Mouse (Mus musculus): ENCODE measurements around the gene Gm13290. TPM values are rescaled to one million over a fixed set of nuclear protein-coding genes. Genes with fewer than 3 reads are reported as not detected.
A peak's percentile ranks its signal among the peaks of the same experiment; 100 is the strongest.
"Not testable (repeated sequence)": the region's sequence is repeated elsewhere in the genome, so short reads cannot be mapped to it uniquely, and the experiment has no call there.

Gene Gm13290
- polyA plus RNA-seq, 1 experiment from 2014 or later = not detected

DNA sequence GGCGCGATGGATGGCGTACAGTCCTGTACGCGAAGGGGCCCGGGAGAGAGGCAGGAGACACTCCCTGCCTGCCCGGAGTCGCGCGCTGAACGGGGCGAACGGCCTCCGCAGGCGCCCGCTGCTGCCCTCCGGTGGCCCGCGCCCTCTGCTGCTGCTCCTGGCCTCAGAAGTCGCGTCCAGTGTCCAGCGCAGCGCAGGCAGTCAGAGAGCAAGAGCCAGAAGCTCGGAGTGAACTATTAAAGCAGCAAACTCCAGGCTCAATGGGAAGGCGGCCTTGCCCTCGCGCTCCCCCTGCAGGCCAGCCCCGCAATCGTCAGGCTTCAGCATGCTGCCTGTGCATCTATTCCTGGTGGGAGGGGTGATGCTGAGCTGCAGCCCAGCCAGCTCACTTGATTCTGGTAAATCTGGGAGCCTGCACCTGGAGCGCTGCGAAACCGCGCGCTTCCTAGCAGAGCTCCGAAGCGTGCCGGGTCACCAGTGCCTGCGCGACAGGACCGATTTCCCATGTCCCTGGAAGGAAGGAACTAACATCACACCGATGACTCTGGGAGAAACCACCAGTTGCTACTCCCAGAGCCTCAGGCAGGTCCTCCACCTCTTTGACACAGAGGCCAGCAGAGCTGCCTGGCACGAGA is 10.1 kb upstream of the Gm13290 start:
- DNase-seq (ENCODE audit: low spot score) = peak; percentile 56
- 4% methylated on average over 23 of the region's 42 CpGs for WGBS

DNA sequence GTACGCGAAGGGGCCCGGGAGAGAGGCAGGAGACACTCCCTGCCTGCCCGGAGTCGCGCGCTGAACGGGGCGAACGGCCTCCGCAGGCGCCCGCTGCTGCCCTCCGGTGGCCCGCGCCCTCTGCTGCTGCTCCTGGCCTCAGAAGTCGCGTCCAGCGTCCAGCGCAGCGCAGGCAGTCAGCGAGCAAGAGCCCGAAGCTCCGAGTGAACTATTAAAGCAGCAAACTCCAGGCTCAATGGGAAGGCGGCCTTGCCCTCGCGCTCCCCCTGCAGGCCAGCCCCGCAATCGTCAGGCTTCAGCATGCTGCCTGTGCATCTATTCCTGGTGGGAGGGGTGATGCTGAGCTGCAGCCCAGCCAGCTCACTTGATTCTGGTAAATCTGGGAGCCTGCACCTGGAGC is 3.0 kb downstream of the Gm13290 start, which contains the start of gene Gm13289:
TSS of gene Gm13289 (plus strand) at position 301 of the 400 bp plus-strand sequence.
- H3K4me2 ChIP-seq (replicated peaks; ENCODE audit: low read depth, low read length); H3K36me3 ChIP-seq (ENCODE audit: control insufficient read depth, insufficient read depth, low read length); H3K27me3 ChIP-seq (ENCODE audit: control insufficient read depth, insufficient read depth, low read length); H3K4me3 ChIP-seq (ENCODE audit: low read depth, low read length); H3K27ac ChIP-seq (ENCODE audit: low read depth, low read length); DNase-seq (ENCODE audit: low spot score); ATAC-seq (ENCODE audit: low FRiP score); H3K9me3 ChIP-seq (ENCODE audit: control insufficient read depth, low read length); H3K4me1 ChIP-seq (replicated peaks; ENCODE audit: control insufficient read depth, insufficient read depth, low read length); H3K9ac ChIP-seq (ENCODE audit: low read depth, low read length): not testable (repeated sequence)
- no CpG with 5 or more reads among the region's 29 CpGs for WGBS

More for the DNA sequence above, 10.1 kb upstream of the Gm13290 start:
- H3K27me3 ChIP-seq (ENCODE audit: control insufficient read depth, insufficient read depth, low read length); H3K36me3 ChIP-seq (ENCODE audit: control insufficient read depth, insufficient read depth, low read length); H3K9me3 ChIP-seq (ENCODE audit: control insufficient read depth, low read length); ATAC-seq (ENCODE audit: low FRiP score); H3K27ac ChIP-seq (ENCODE audit: low read depth, low read length); H3K4me1 ChIP-seq (replicated peaks; ENCODE audit: control insufficient read depth, insufficient read depth, low read length); H3K9ac ChIP-seq (ENCODE audit: low read depth, low read length): not testable (repeated sequence)
- H3K4me2 ChIP-seq (replicated peaks; ENCODE audit: low read depth, low read length) = peak overlapping the region; percentile 39
- H3K4me3 ChIP-seq (ENCODE audit: low read depth, low read length) = peak overlapping the region; percentile 18; the same call in 1 of the 2 replicates

DNA sequence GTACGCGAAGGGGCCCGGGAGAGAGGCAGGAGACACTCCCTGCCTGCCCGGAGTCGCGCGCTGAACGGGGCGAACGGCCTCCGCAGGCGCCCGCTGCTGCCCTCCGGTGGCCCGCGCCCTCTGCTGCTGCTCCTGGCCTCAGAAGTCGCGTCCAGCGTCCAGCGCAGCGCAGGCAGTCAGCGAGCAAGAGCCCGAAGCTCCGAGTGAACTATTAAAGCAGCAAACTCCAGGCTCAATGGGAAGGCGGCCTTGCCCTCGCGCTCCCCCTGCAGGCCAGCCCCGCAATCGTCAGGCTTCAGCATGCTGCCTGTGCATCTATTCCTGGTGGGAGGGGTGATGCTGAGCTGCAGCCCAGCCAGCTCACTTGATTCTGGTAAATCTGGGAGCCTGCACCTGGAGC is 5.9 kb downstream of the Gm13290 start, which contains the start of gene Gm13272:
TSS of gene Gm13272 (plus strand) at position 301 of the 400 bp plus-strand sequence.
- no CpG with 5 or more reads among the region's 29 CpGs for WGBS
- not testable (repeated sequence) for H3K4me2 ChIP-seq (replicated peaks; ENCODE audit: low read depth, low read length); H3K4me3 ChIP-seq (ENCODE audit: low read depth, low read length); H3K9me3 ChIP-seq (ENCODE audit: control insufficient read depth, low read length); DNase-seq (ENCODE audit: low spot score); ATAC-seq (ENCODE audit: low FRiP score); H3K27me3 ChIP-seq (ENCODE audit: control insufficient read depth, insufficient read depth, low read length); H3K36me3 ChIP-seq (ENCODE audit: control insufficient read depth, insufficient read depth, low read length); H3K27ac ChIP-seq (ENCODE audit: low read depth, low read length); H3K4me1 ChIP-seq (replicated peaks; ENCODE audit: control insufficient read depth, insufficient read depth, low read length); H3K9ac ChIP-seq (ENCODE audit: low read depth, low read length)

DNA sequence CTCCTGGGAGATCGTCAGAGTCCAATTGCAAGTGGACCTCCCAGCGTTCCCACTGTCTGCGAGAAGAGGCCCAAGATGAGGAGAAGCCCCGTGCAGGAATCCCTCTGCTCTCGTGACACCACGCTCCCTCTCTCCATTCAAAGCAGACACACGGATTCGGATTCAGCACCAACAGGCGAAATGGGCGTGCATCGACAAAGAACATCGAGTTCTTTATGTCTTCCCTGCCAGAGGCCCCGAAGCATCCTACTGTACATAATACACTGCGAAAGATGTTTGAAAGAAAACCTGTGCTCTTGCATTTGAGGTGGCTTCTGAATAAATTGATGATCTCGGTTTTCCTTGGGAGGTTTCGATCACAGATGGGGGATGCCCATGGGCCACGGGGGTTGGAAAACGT is 6.7 kb downstream of the Gm13290 start:
- H3K9me3 ChIP-seq (ENCODE audit: control insufficient read depth, low read length); H3K4me3 ChIP-seq (ENCODE audit: low read depth, low read length); H3K27me3 ChIP-seq (ENCODE audit: control insufficient read depth, insufficient read depth, low read length); H3K27ac ChIP-seq (ENCODE audit: low read depth, low read length); ATAC-seq (ENCODE audit: low FRiP score); H3K4me2 ChIP-seq (replicated peaks; ENCODE audit: low read depth, low read length); DNase-seq (ENCODE audit: low spot score); H3K9ac ChIP-seq (ENCODE audit: low read depth, low read length); H3K36me3 ChIP-seq (ENCODE audit: control insufficient read depth, insufficient read depth, low read length); H3K4me1 ChIP-seq (replicated peaks; ENCODE audit: control insufficient read depth, insufficient read depth, low read length): not testable (repeated sequence)
- WGBS = 39% methylated on average over 15 of the region's 18 CpGs

DNA sequence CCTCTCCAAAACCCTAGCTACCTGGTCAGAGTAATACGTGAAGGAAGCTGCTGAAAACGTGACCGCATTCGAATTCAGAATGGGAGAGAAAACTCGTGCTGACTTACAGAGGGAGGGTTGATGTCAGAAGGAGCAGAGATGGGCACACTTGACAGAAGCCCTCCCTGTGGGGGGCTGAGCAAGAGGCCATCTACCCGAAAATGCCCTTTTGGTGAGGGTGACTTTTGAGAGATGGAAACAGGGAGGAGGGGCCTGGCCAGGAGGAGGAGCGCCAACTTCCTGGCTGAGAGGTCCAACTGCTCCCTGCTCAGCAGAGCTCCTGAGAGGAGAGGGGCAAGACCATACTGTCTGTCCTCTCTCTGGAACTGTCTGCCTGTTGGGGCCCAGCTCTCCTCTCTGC is 8.2 kb downstream of the Gm13290 start, which contains the start of gene Ifnz:
TSS of gene Ifnz (plus strand) at position 301 of the 400 bp plus-strand sequence.
- WGBS = 28% methylated on average over 4 of the region's 7 CpGs
- H3K27ac ChIP-seq (ENCODE audit: low read depth, low read length); DNase-seq (ENCODE audit: low spot score); H3K9ac ChIP-seq (ENCODE audit: low read depth, low read length); H3K27me3 ChIP-seq (ENCODE audit: control insufficient read depth, insufficient read depth, low read length); H3K4me1 ChIP-seq (replicated peaks; ENCODE audit: control insufficient read depth, insufficient read depth, low read length); H3K9me3 ChIP-seq (ENCODE audit: control insufficient read depth, low read length); H3K4me3 ChIP-seq (ENCODE audit: low read depth, low read length); H3K36me3 ChIP-seq (ENCODE audit: control insufficient read depth, insufficient read depth, low read length); ATAC-seq (ENCODE audit: low FRiP score): not testable (repeated sequence)
- H3K4me2 ChIP-seq (replicated peaks; ENCODE audit: low read depth, low read length) = peak within 1 kb of the TSS; percentile 28; the same call in 1 of the 2 replicates

DNA sequence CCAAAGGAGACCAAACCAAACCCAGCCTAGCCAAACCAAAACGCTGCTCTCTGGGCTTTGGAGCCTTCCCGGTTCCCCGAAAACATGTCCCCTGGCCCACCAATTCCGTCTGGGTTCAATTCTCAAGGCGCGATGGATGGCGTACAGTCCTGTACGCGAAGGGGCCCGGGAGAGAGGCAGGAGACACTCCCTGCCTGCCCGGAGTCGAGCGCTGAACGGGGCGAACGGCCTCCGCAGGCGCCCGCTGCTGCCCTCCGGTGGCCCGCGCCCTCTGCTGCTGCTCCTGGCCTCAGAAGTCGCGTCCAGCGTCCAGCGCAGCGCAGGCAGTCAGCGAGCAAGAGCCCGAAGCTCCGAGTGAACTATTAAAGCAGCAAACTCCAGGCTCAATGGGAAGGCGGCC is 8.7 kb downstream of the Gm13290 start:
- not testable (repeated sequence) for H3K4me3 ChIP-seq (ENCODE audit: low read depth, low read length); H3K4me1 ChIP-seq (replicated peaks; ENCODE audit: control insufficient read depth, insufficient read depth, low read length); H3K27ac ChIP-seq (ENCODE audit: low read depth, low read length); H3K9me3 ChIP-seq (ENCODE audit: control insufficient read depth, low read length); H3K36me3 ChIP-seq (ENCODE audit: control insufficient read depth, insufficient read depth, low read length); DNase-seq (ENCODE audit: low spot score); H3K27me3 ChIP-seq (ENCODE audit: control insufficient read depth, insufficient read depth, low read length); H3K9ac ChIP-seq (ENCODE audit: low read depth, low read length); ATAC-seq (ENCODE audit: low FRiP score)
- 0% methylated on average over 3 of the region's 31 CpGs for whole genome bisulfite sequencing
- peak overlapping the region; percentile 28; the same call in 1 of the 2 replicates for H3K4me2 ChIP-seq (replicated peaks; ENCODE audit: low read depth, low read length)

DNA sequence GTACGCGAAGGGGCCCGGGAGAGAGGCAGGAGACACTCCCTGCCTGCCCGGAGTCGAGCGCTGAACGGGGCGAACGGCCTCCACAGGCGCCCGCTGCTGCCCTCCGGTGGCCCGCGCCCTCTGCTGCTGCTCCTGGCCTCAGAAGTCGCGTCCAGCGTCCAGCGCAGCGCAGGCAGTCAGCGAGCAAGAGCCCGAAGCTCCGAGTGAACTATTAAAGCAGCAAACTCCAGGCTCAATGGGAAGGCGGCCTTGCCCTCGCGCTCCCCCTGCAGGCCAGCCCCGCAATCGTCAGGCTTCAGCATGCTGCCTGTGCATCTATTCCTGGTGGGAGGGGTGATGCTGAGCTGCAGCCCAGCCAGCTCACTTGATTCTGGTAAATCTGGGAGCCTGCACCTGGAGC is 11.8 kb downstream of the Gm13290 start, which contains the start of gene Gm13276:
TSS of gene Gm13276 (plus strand) at position 301 of the 400 bp plus-strand sequence.
- not testable (repeated sequence) for DNase-seq (ENCODE audit: low spot score); H3K4me1 ChIP-seq (replicated peaks; ENCODE audit: control insufficient read depth, insufficient read depth, low read length); H3K4me2 ChIP-seq (replicated peaks; ENCODE audit: low read depth, low read length); H3K9ac ChIP-seq (ENCODE audit: low read depth, low read length); H3K27ac ChIP-seq (ENCODE audit: low read depth, low read length); H3K9me3 ChIP-seq (ENCODE audit: control insufficient read depth, low read length); H3K36me3 ChIP-seq (ENCODE audit: control insufficient read depth, insufficient read depth, low read length); H3K4me3 ChIP-seq (ENCODE audit: low read depth, low read length); H3K27me3 ChIP-seq (ENCODE audit: control insufficient read depth, insufficient read depth, low read length); ATAC-seq (ENCODE audit: low FRiP score)
- no CpG with 5 or more reads among the region's 27 CpGs for WGBS

DNA sequence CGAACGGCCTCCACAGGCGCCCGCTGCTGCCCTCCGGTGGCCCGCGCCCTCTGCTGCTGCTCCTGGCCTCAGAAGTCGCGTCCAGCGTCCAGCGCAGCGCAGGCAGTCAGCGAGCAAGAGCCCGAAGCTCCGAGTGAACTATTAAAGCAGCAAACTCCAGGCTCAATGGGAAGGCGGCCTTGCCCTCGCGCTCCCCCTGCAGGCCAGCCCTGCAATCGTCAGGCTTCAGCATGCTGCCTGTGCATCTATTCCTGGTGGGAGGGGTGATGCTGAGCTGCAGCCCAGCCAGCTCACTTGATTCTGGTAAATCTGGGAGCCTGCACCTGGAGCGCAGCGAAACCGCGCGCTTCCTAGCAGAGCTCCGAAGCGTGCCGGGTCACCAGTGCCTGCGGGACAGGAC is 14.8 kb downstream of the Gm13290 start, which contains the start of gene Gm13277:
TSS of gene Gm13277 (plus strand) at position 231 of the 400 bp plus-strand sequence.
- H3K4me1 ChIP-seq (replicated peaks; ENCODE audit: control insufficient read depth, insufficient read depth, low read length); H3K27me3 ChIP-seq (ENCODE audit: control insufficient read depth, insufficient read depth, low read length); H3K4me2 ChIP-seq (replicated peaks; ENCODE audit: low read depth, low read length); H3K36me3 ChIP-seq (ENCODE audit: control insufficient read depth, insufficient read depth, low read length); ATAC-seq (ENCODE audit: low FRiP score); H3K4me3 ChIP-seq (ENCODE audit: low read depth, low read length); H3K9me3 ChIP-seq (ENCODE audit: control insufficient read depth, low read length); H3K9ac ChIP-seq (ENCODE audit: low read depth, low read length); DNase-seq (ENCODE audit: low spot score); H3K27ac ChIP-seq (ENCODE audit: low read depth, low read length): not testable (repeated sequence)
- WGBS = 0% methylated on average over 1 of the region's 28 CpGs

DNA sequence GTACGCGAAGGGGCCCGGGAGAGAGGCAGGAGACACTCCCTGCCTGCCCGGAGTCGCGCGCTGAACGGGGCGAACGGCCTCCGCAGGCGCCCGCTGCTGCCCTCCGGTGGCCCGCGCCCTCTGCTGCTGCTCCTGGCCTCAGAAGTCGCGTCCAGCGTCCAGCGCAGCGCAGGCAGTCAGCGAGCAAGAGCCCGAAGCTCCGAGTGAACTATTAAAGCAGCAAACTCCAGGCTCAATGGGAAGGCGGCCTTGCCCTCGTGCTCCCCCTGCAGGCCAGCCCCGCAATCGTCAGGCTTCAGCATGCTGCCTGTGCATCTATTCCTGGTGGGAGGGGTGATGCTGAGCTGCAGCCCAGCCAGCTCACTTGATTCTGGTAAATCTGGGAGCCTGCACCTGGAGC is 17.6 kb downstream of the Gm13290 start, which contains the start of gene Gm13278:
TSS of gene Gm13278 (plus strand) at position 301 of the 400 bp plus-strand sequence.
- not testable (repeated sequence) for DNase-seq (ENCODE audit: low spot score); H3K27ac ChIP-seq (ENCODE audit: low read depth, low read length); H3K4me1 ChIP-seq (replicated peaks; ENCODE audit: control insufficient read depth, insufficient read depth, low read length); H3K27me3 ChIP-seq (ENCODE audit: control insufficient read depth, insufficient read depth, low read length); H3K4me2 ChIP-seq (replicated peaks; ENCODE audit: low read depth, low read length); H3K9me3 ChIP-seq (ENCODE audit: control insufficient read depth, low read length); ATAC-seq (ENCODE audit: low FRiP score); H3K9ac ChIP-seq (ENCODE audit: low read depth, low read length); H3K36me3 ChIP-seq (ENCODE audit: control insufficient read depth, insufficient read depth, low read length); H3K4me3 ChIP-seq (ENCODE audit: low read depth, low read length)
- no CpG with 5 or more reads among the region's 28 CpGs for WGBS

All from hindbrain, embryonic 11.5 days (tissue).